Mouse (Mus musculus) olfactory bulb, adult 2 months (tissue): Measurements from ENCODE around the gene Krba1.

Source experiments
- CTCF ChIP-seq: fragments of 200-500 bp; IDR thresholded peaks from 2 replicates; pipeline ENCODE4 v1.5.1; 2012; ENCODE audit warnings: low read depth, mild to moderate bottlenecking, low read length, moderate library complexity; ENCODE audit not compliant: insufficient read depth
- POLR2A ChIP-seq: fragments of 200-500 bp; IDR thresholded peaks from 2 replicates; pipeline ENCODE4 v1.6.1; 2012; ENCODE audit warnings: mild to moderate bottlenecking, low read depth, low read length, moderate library complexity; ENCODE audit not compliant: insufficient read depth

GRCm38 (mm10) chr6:48448527-48448926 lies 53.1 kb downstream of the Krba1 start:
- no peak for TF ChIP-seq CTCF
- no peak for TF ChIP-seq POLR2A
